Comparison of ENCODE assay signal across 8 mouse cellular contexts in genomic region chr11:69419813-69420553, GRCm38 (mm10). TPM values are rescaled to one million over a fixed set of nuclear protein-coding genes. Genes with fewer than 3 reads are reported as not detected.
A peak's percentile ranks its signal among the peaks of the same experiment; 100 is the strongest.
DNase-seq lines count a peak whose midpoint lies in the region; ATAC-seq lines count a peak whose summit lies in the region.

No protein-coding gene starts in this region.

- under 1% methylated on average over 31 of the region's 31 CpGs for WGBS in embryonic facial prominence, embryonic 15.5 days
- under 1% methylated on average over 31 of the region's 31 CpGs for WGBS in limb, embryonic 11.5 days
- WGBS in midbrain, embryonic 11.5 days: under 1% methylated on average over 28 of the region's 31 CpGs

- H3K4me2 ChIP-seq in embryonic facial prominence, embryonic 15.5 days (replicated peaks): peak overlapping the region; percentile 86
- H3K4me2 ChIP-seq in limb, embryonic 11.5 days (ENCODE audit: low read depth, severe bottlenecking): peak overlapping the region; percentile 84
- H3K4me2 ChIP-seq in midbrain, embryonic 11.5 days: peak overlapping the region; percentile 69

- peak overlapping the region; percentile 97 for H3K27ac ChIP-seq in embryonic facial prominence, embryonic 15.5 days (replicated peaks)
- H3K27ac ChIP-seq in limb, embryonic 11.5 days (replicated peaks; ENCODE audit: low read depth, low read length): peak overlapping the region; percentile 97; the same call in 1 of the 2 replicates
- H3K27ac ChIP-seq in midbrain, embryonic 11.5 days (ENCODE audit: low read depth, low read length): no peak overlapping the region

- peak overlapping the region; percentile 68 for H3K4me3 ChIP-seq in embryonic facial prominence, embryonic 15.5 days (replicated peaks)
- H3K4me3 ChIP-seq in limb, embryonic 11.5 days (ENCODE audit: low read depth, low read length): peak overlapping the region; percentile 19
- peak overlapping the region; percentile 28 for H3K4me3 ChIP-seq in midbrain, embryonic 11.5 days (ENCODE audit: low read depth, low read length)

- H3K9me3 ChIP-seq in embryonic facial prominence, embryonic 15.5 days (replicated peaks): no peaks in the 10 kb centered on the region
- H3K9me3 ChIP-seq in limb, embryonic 11.5 days (ENCODE audit: control insufficient read depth, low read length): no peaks in the 10 kb centered on the region
- H3K9me3 ChIP-seq in midbrain, embryonic 11.5 days (ENCODE audit: control insufficient read depth, low read length): no peaks in the 10 kb centered on the region

- no peak for ATAC-seq in embryonic facial prominence, embryonic 15.5 days (ENCODE audit: insufficient number of reproducible peaks, low FRiP score, low TSS enrichment, low read depth)
- no peak for ATAC-seq in limb, embryonic 11.5 days (ENCODE audit: insufficient number of reproducible peaks, low FRiP score, low TSS enrichment, low read depth)
- no peak for ATAC-seq in midbrain, embryonic 11.5 days (ENCODE audit: low FRiP score)

- peak overlapping the region; percentile 39 for H3K9ac ChIP-seq in embryonic facial prominence, embryonic 15.5 days
- peak overlapping the region; percentile 39 for H3K9ac ChIP-seq in limb, embryonic 11.5 days (ENCODE audit: low read length)
- peak overlapping the region; percentile 42; the same call in 1 of the 2 replicates for H3K9ac ChIP-seq in midbrain, embryonic 11.5 days (ENCODE audit: low read length)

- peaks cover 24% of the 10 kb centered on the region for H3K27me3 ChIP-seq in embryonic facial prominence, embryonic 15.5 days
- H3K27me3 ChIP-seq in limb, embryonic 11.5 days (ENCODE audit: control insufficient read depth, insufficient read depth, low read length): peaks cover 14% of the 10 kb centered on the region; the same call in 1 of the 2 replicates
- peaks cover 22% of the 10 kb centered on the region for H3K27me3 ChIP-seq in midbrain, embryonic 11.5 days (ENCODE audit: control insufficient read depth, insufficient read depth, low read length)

- peaks cover 56% of the 10 kb centered on the region for H3K4me1 ChIP-seq in embryonic facial prominence, embryonic 15.5 days
- peaks cover 27% of the 10 kb centered on the region for H3K4me1 ChIP-seq in limb, embryonic 11.5 days (ENCODE audit: control insufficient read depth, insufficient read depth, low read length)
- peaks cover 32% of the 10 kb centered on the region for H3K4me1 ChIP-seq in midbrain, embryonic 11.5 days (ENCODE audit: control insufficient read depth, insufficient read depth, low read length)

- peak; percentile 58 for DNase-seq in CD4-positive helper T cell, adult 2 months (ENCODE audit: low read depth, low spot score)
- peak; percentile 91 for DNase-seq in R1 (ENCODE audit: low read depth, low spot score)
- DNase-seq in heart, postnatal 36 days: peak; percentile 64 to 79
- DNase-seq in limb, embryonic 11.5 days (ENCODE audit: low spot score): peak; percentile 67
- peak; percentile 97 for DNase-seq in midbrain, embryonic 11.5 days (ENCODE audit: low spot score, missing footprints)
- peak; percentile 52 for DNase-seq in thymus, postnatal 0 days (ENCODE audit: low spot score)
- no peak for DNase-seq in natural killer cell, adult 2 months (ENCODE audit: low spot score in 2 of 2)

- no peaks in the 10 kb centered on the region for H3K36me3 ChIP-seq in embryonic facial prominence, embryonic 15.5 days
- no peaks in the 10 kb centered on the region for H3K36me3 ChIP-seq in limb, embryonic 11.5 days (ENCODE audit: control insufficient read depth, insufficient read depth, low read length)
- H3K36me3 ChIP-seq in midbrain, embryonic 11.5 days (ENCODE audit: control insufficient read depth, insufficient read depth, low read length): no peaks in the 10 kb centered on the region

- intact Hi-C loops in heart, postnatal 36 days (cut with DNase I): loop anchor here (2.0 to 10.0 kb wide), 6 partner anchors 19 to 815 kb away; partner anchors contain the start of genes 0610010K14Rik, Gabarap, Gm21988 and Per1

RNA-seq across cellular contexts. Expression of gene Kdm6b, which starts 6.5 kb away (rescaled TPM):
- 35.5 and 37.2 TPM in 2 replicates for polyA plus RNA-seq in embryonic facial prominence, embryonic 15.5 days (2015; fragmentation: Nextera tagmentation; extraction: Ambion mirVana)
- 10 to 100 TPM; 26.1 to 29.1 TPM for total RNA-seq in heart, postnatal 36 days (2021)
- 42.4 and 44.5 TPM in 2 replicates for polyA plus RNA-seq in limb, embryonic 11.5 days (2014; fragmentation: Nextera tagmentation; extraction: Ambion mirVana)
- polyA plus RNA-seq in midbrain, embryonic 11.5 days (2014; fragmentation: Nextera tagmentation; extraction: Ambion mirVana): 30.2 and 31.7 TPM in 2 replicates
- polyA plus RNA-seq in thymus, postnatal 0 days (2015; fragmentation: Nextera tagmentation; extraction: Ambion mirVana): 31.5 and 45.6 TPM in 2 replicates

RNA-seq across cellular contexts. Expression of gene Tmem88, which starts 21.9 kb away (rescaled TPM):
- 19.5 and 20.0 TPM in 2 replicates for polyA plus RNA-seq in embryonic facial prominence, embryonic 15.5 days (2015; fragmentation: Nextera tagmentation; extraction: Ambion mirVana)
- total RNA-seq in heart, postnatal 36 days (2021): 10 to 100 TPM; 23.3 to 29.6 TPM
- 22.7 and 23.6 TPM in 2 replicates for polyA plus RNA-seq in limb, embryonic 11.5 days (2014; fragmentation: Nextera tagmentation; extraction: Ambion mirVana)
- 11.9 and 13.1 TPM in 2 replicates for polyA plus RNA-seq in midbrain, embryonic 11.5 days (2014; fragmentation: Nextera tagmentation; extraction: Ambion mirVana)
- 10.4 and 12.9 TPM in 2 replicates for polyA plus RNA-seq in thymus, postnatal 0 days (2015; fragmentation: Nextera tagmentation; extraction: Ambion mirVana)

RNA-seq across cellular contexts. Expression of gene Cyb5d1, which starts 24.6 kb away (rescaled TPM):
- 32.6 and 40.9 TPM in 2 replicates for polyA plus RNA-seq in embryonic facial prominence, embryonic 15.5 days (2015; fragmentation: Nextera tagmentation; extraction: Ambion mirVana)
- 10 to 100 TPM; 29.6 to 31.8 TPM for total RNA-seq in heart, postnatal 36 days (2021)
- polyA plus RNA-seq in limb, embryonic 11.5 days (2014; fragmentation: Nextera tagmentation; extraction: Ambion mirVana): 29.2 and 37.0 TPM in 2 replicates
- 44.6 and 50.5 TPM in 2 replicates for polyA plus RNA-seq in midbrain, embryonic 11.5 days (2014; fragmentation: Nextera tagmentation; extraction: Ambion mirVana)
- polyA plus RNA-seq in thymus, postnatal 0 days (2015; fragmentation: Nextera tagmentation; extraction: Ambion mirVana): 25.9 and 28.3 TPM in 2 replicates

RNA-seq across cellular contexts. Expression of gene Naa38, which starts 24.7 kb away (rescaled TPM):
- 150 and 158 TPM in 2 replicates for polyA plus RNA-seq in embryonic facial prominence, embryonic 15.5 days (2015; fragmentation: Nextera tagmentation; extraction: Ambion mirVana)
- total RNA-seq in heart, postnatal 36 days (2021): 100 to 1,000 TPM; 101 to 103 TPM
- 129 and 141 TPM in 2 replicates for polyA plus RNA-seq in limb, embryonic 11.5 days (2014; fragmentation: Nextera tagmentation; extraction: Ambion mirVana)
- 120 and 130 TPM in 2 replicates for polyA plus RNA-seq in midbrain, embryonic 11.5 days (2014; fragmentation: Nextera tagmentation; extraction: Ambion mirVana)
- 194 and 211 TPM in 2 replicates for polyA plus RNA-seq in thymus, postnatal 0 days (2015; fragmentation: Nextera tagmentation; extraction: Ambion mirVana)

RNA-seq across cellular contexts. Expression of gene Chd3, which starts 50.8 kb away (rescaled TPM):
- polyA plus RNA-seq in embryonic facial prominence, embryonic 15.5 days (2015; fragmentation: Nextera tagmentation; extraction: Ambion mirVana): 88.3 and 91.8 TPM in 2 replicates
- 10 to 100 TPM; 21.8 to 22.8 TPM for total RNA-seq in heart, postnatal 36 days (2021)
- polyA plus RNA-seq in limb, embryonic 11.5 days (2014; fragmentation: Nextera tagmentation; extraction: Ambion mirVana): 58.6 and 68.0 TPM in 2 replicates
- 38.2 and 39.4 TPM in 2 replicates for polyA plus RNA-seq in midbrain, embryonic 11.5 days (2014; fragmentation: Nextera tagmentation; extraction: Ambion mirVana)
- 10.7 and 13.2 TPM in 2 replicates for polyA plus RNA-seq in thymus, postnatal 0 days (2015; fragmentation: Nextera tagmentation; extraction: Ambion mirVana)

Comparison
In these comparisons a context has a peak if more than half of its experiments do, and no peak if none do; other contexts are left out.
1. DNase-seq: peak in CD4-positive helper T cell, adult 2 months (single experiment), R1 (single experiment), heart, postnatal 36 days (2 of 2), limb, embryonic 11.5 days (single experiment), midbrain, embryonic 11.5 days (single experiment) and thymus, postnatal 0 days (single experiment); none in natural killer cell, adult 2 months (0 of 2).
2. Peak in every context shown above with its lines, with median percentiles within 50 percentile points of each other: H3K4me2 ChIP-seq, H3K4me3 ChIP-seq and H3K9ac ChIP-seq.